In genomic region chr2:52862046-52862759, GRCm38 (mm10) we compare ENCODE assay signal across 21 mouse cellular contexts. TPM values are rescaled to one million over a fixed set of nuclear protein-coding genes. Genes with fewer than 3 reads are reported as not detected.
A peak's percentile ranks its signal among the peaks of the same experiment; 100 is the strongest.
DNase-seq lines count a peak whose midpoint lies in the region; ATAC-seq lines count a peak whose summit lies in the region.
"Had no signal": no experiment of that assay in that cellular context is flagged by ENCODE, and none has a peak within 500 bp of the region (broad histone marks: within the 10 kb centered on the region; RNA-seq: fewer than 3 reads in every experiment).

No protein-coding gene starts in this region.

- H3K4me3 ChIP-seq in lung, embryonic 16.5 days (ENCODE audit: low read length) = peak overlapping the region; percentile 13
- H3K4me3 ChIP-seq in hindbrain, embryonic 16.5 days (ENCODE audit: low read length) = no peak overlapping the region
- H3K4me3 ChIP-seq: embryonic facial prominence, embryonic 15.5 days; forebrain, embryonic 13.5 days; heart, adult 2 months; intestine, embryonic 15.5 days; stomach, embryonic 15.5 days had no signal

- peaks cover 24% of the 10 kb centered on the region for H3K4me1 ChIP-seq in lung, embryonic 16.5 days (replicated peaks; ENCODE audit: control insufficient read depth, insufficient read depth, low read length)
- peaks cover 28% of the 10 kb centered on the region for H3K4me1 ChIP-seq in hindbrain, embryonic 16.5 days (ENCODE audit: control insufficient read depth, insufficient read depth, low read depth, low read length)

- no peaks in the 10 kb centered on the region for H3K9me3 ChIP-seq in lung, embryonic 16.5 days (ENCODE audit: control insufficient read depth, low read length)
- H3K9me3 ChIP-seq in hindbrain, embryonic 16.5 days (ENCODE audit: control insufficient read depth, low read length) = no peaks in the 10 kb centered on the region
- H3K9me3 ChIP-seq: G1E; intestine, embryonic 15.5 days; stomach, embryonic 15.5 days had no signal

- H3K4me2 ChIP-seq in lung, embryonic 16.5 days (ENCODE audit: low read depth, low read length) = peak overlapping the region; percentile 36; the same call in 1 of the 2 replicates
- no peak overlapping the region for H3K4me2 ChIP-seq in hindbrain, embryonic 16.5 days (ENCODE audit: low read length)
- H3K4me2 ChIP-seq: embryonic facial prominence, embryonic 15.5 days; forebrain, embryonic 13.5 days; hindbrain, embryonic 14.5 days; intestine, embryonic 15.5 days; stomach, embryonic 15.5 days had no signal

- 75% methylated on average over 9 of the region's 9 CpGs for WGBS in lung, embryonic 16.5 days
- WGBS in hindbrain, embryonic 16.5 days = 81% methylated on average over 9 of the region's 9 CpGs

- DNase-seq in cerebellum, postnatal 4 days (ENCODE audit: low spot score in 2 of 2) = no peak
- no peak for DNase-seq in lung, postnatal 36 days
- peak; percentile 49 to 59 for DNase-seq in cerebellum, postnatal 10 days
- DNase-seq in adrenal gland, adult (ENCODE audit: inconsistent age in 2 of 2, low spot score in 1 of 2) = no peak
- DNase-seq: embryo, embryonic 11 days; gastrocnemius, postnatal 14 days; heart, adult 2 months; heart, postnatal 36 days; kidney, postnatal 4 days; lung, adult 2 months had no signal

- no peaks in the 10 kb centered on the region for H3K36me3 ChIP-seq in lung, embryonic 16.5 days (ENCODE audit: control insufficient read depth, insufficient read depth, low read length)
- no peaks in the 10 kb centered on the region for H3K36me3 ChIP-seq in hindbrain, embryonic 16.5 days (ENCODE audit: control insufficient read depth, insufficient read depth, low read length)
- H3K36me3 ChIP-seq: G1E; intestine, embryonic 15.5 days; stomach, embryonic 15.5 days had no signal

- peak overlapping the region; percentile 36; the same call in 1 of the 2 replicates for H3K27ac ChIP-seq in lung, embryonic 16.5 days (ENCODE audit: low read length)
- no peak overlapping the region for H3K27ac ChIP-seq in hindbrain, embryonic 16.5 days (ENCODE audit: low read depth, low read length)
- H3K27ac ChIP-seq: embryonic facial prominence, embryonic 15.5 days; forebrain, embryonic 13.5 days; heart, adult 2 months; hindbrain, embryonic 14.5 days; intestine, embryonic 15.5 days; stomach, embryonic 15.5 days had no signal

- H3K27me3 ChIP-seq in lung, embryonic 16.5 days (ENCODE audit: control insufficient read depth, insufficient read depth, low read depth, low read length) = no peaks in the 10 kb centered on the region
- no peaks in the 10 kb centered on the region for H3K27me3 ChIP-seq in hindbrain, embryonic 16.5 days (replicated peaks; ENCODE audit: control insufficient read depth, insufficient read depth, low read length)
- H3K27me3 ChIP-seq: embryonic facial prominence, embryonic 15.5 days; forebrain, embryonic 13.5 days; intestine, embryonic 15.5 days; stomach, embryonic 15.5 days had no signal

- H3K9ac ChIP-seq in lung, embryonic 16.5 days (ENCODE audit: low read length) = no peak overlapping the region
- no peak overlapping the region for H3K9ac ChIP-seq in hindbrain, embryonic 16.5 days (ENCODE audit: low read depth, low read length)
- H3K9ac ChIP-seq: embryonic facial prominence, embryonic 15.5 days; forebrain, embryonic 13.5 days; hindbrain, embryonic 14.5 days; intestine, embryonic 15.5 days; stomach, embryonic 15.5 days had no signal

- ATAC-seq in cerebellum, adult (ENCODE audit: insufficient number of reproducible peaks, low FRiP score, low TSS enrichment) = peak; percentile 5; the same call in 1 of the 2 replicates
- 0 out of 2 replicates have a peak, but pooled peaks have one; percentile 35 for ATAC-seq in lung, embryonic 16.5 days (ENCODE audit: low read depth)
- ATAC-seq in megakaryocyte progenitor cell, adult 5-6 weeks (replicated peaks; ENCODE audit: poor library complexity) = peak; percentile 21; the same call in 1 of the 2 replicates
- ATAC-seq in hindbrain, embryonic 16.5 days = no peak
- ATAC-seq: forebrain, embryonic 13.5 days; intestine, embryonic 15.5 days; midbrain, embryonic 16.5 days had no signal

RNA-seq across cellular contexts. Expression of gene Fmnl2, which starts 4.5 kb away (rescaled TPM):
- polyA plus RNA-seq in lung, embryonic 16.5 days (2015; fragmentation: Nextera tagmentation; extraction: Ambion mirVana) = 2.4 and 2.5 TPM in 2 replicates
- total RNA-seq in megakaryocyte progenitor cell, adult 5-6 weeks (2015) = 6.9 and 7.5 TPM in 2 replicates
- 3.1 and 3.3 TPM in 2 replicates for total RNA-seq in megakaryocyte progenitor cell, adult 5-6 weeks (2017)
- polyA plus RNA-seq in hindbrain, embryonic 16.5 days (2015; fragmentation: Nextera tagmentation; extraction: Ambion mirVana) = 8.4 and 9.0 TPM in 2 replicates
- total RNA-seq: G1E had no signal
- polyA plus RNA-seq: G1E had no signal

Comparison
In these comparisons a context has a peak if more than half of its experiments do, and no peak if none do; other contexts are left out.
1. DNase-seq: peak in cerebellum, postnatal 10 days (2 of 2); none in cerebellum, postnatal 4 days (0 of 2), lung, postnatal 36 days (single experiment) and adrenal gland, adult (0 of 2).